Mouse (Mus musculus) hindbrain, embryonic 16.5 days (tissue): ENCODE results near the gene Traf3ip3. TPM values are rescaled to one million over a fixed set of nuclear protein-coding genes. Genes with fewer than 3 reads are reported as not detected.

ENCODE experiments used
- ATAC-seq: fragments of 200-750 bp; cut with Nextera tagmentation; 2 replicates; pipeline ENCODE4 v1.8.0; 2017; ENCODE audit warnings: moderate TSS enrichment, moderate library complexity
- H3K27ac ChIP-seq: fragments of 300-500 bp; sonication (generic); 2 replicates; pipeline ENCODE4 v1.5.1; 2014; ENCODE audit warnings: low read depth, mild to moderate bottlenecking, control low read depth, low read length, moderate library complexity
- H3K27me3 ChIP-seq: fragments of 300-500 bp; sonication (generic); replicated peaks from 2 replicates; pipeline ENCODE4 v1.6.1; 2014; ENCODE audit warnings: low read length; ENCODE audit not compliant: control insufficient read depth, insufficient read depth
- H3K36me3 ChIP-seq: fragments of 300-500 bp; sonication (generic); 2 replicates; pipeline ENCODE4 v1.6.1; 2014; ENCODE audit warnings: mild to moderate bottlenecking, low read length, moderate library complexity, mixed read lengths; ENCODE audit not compliant: control insufficient read depth, insufficient read depth
- H3K4me1 ChIP-seq: fragments of 300-500 bp; sonication (generic); 2 replicates; pipeline ENCODE4 v1.6.1; 2014; ENCODE audit warnings: low read depth, low read length; ENCODE audit not compliant: control insufficient read depth, insufficient read depth
- H3K4me2 ChIP-seq: fragments of 300-500 bp; sonication (generic); 2 replicates; pipeline ENCODE4 v1.6.1; 2014; ENCODE audit warnings: mild to moderate bottlenecking, low read length, control low read depth, moderate library complexity
- H3K4me3 ChIP-seq: fragments of 300-500 bp; sonication (generic); 2 replicates; pipeline ENCODE4 v1.5.1; 2014; ENCODE audit warnings: mild to moderate bottlenecking, low read length, control low read depth, moderate library complexity
- H3K9ac ChIP-seq: fragments of 300-500 bp; sonication (generic); 2 replicates; pipeline ENCODE4 v1.6.1; 2014; ENCODE audit warnings: low read depth, mild to moderate bottlenecking, control low read depth, low read length, moderate library complexity
- H3K9me3 ChIP-seq: fragments of 300-500 bp; sonication (generic); 2 replicates; pipeline ENCODE4 v1.6.1; 2014; ENCODE audit warnings: mild to moderate bottlenecking, low read length, moderate library complexity; ENCODE audit not compliant: control insufficient read depth
- WGBS: fragments of 180-500 bp; shearing (Covaris S2); extraction: QIAGEN DNeasy Blood & Tissue Kit; methylation state at CpG from one replicate; pipeline ENCODE4 v1.1.7; 2014; 5-methylcytosine and 5-hydroxymethylcytosine counted together
- polyA plus RNA-seq: library from polyadenylated mRNA; unstranded; fragments of >200 nt; fragmentation: Nextera tagmentation; extraction: Ambion mirVana; gene quantifications from 2 replicates; pipeline ENCODE4 v1.2.1, GENCODE M21; 2015

The Traf3ip3 gene
- polyA plus RNA-seq, 1 experiment from 2014 or later, result 1.9 TPM

DNA sequence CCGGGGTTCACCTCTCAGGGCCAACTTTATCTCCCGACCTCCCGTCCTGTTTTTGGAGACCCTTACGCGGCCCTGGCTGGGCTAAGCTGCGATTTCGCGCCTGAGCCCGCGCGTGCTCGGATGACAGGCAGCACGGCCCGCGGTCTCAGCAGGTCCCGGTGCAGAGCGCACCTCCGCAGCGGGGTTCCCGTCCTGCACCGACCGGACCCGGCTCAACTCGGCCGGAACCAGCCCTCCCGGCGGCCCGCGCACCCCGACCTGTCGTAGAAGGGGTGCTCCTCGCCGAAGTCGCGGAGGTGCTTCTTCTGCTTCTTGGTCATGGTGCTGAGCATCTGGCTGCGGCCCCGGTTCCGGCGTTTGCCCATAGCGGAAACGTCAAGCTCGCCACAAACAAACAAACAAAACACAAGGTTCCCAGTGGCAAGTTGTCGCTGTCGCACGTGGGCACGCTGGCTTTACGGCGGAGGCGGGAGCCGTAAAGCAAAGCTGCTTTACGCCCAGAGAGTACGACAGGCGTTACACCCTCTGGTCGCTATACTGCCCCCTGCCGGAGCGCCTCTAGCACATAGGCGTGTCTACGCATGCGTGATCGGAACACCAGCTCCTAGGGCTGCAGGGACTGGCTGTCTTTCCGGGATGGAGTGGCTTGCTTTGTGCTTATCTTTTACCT is 71.6 kb downstream of the Traf3ip3 start, which contains the start of gene Diexf:
Diexf (minus strand) TSS at position 487 of the 670 bp plus-strand sequence.
- WGBS, result under 1% methylated on average over 61 of the region's 61 CpGs
- Histone ChIP-seq H3K27ac (peak within 1 kb of the TSS; percentile 71), H3K9me3 (no peaks in the 10 kb centered on the region), H3K4me1 (peaks cover 7% of the 10 kb centered on the region), H3K4me2 (peak within 1 kb of the TSS; percentile 52), H3K36me3 (0 out of 2 replicates have a peak, but pooled peaks cover 2% of the 10 kb centered on the region), H3K27me3 (no peaks in the 10 kb centered on the region), H3K9ac (peak within 1 kb of the TSS; percentile 76), H3K4me3 (peak within 1 kb of the TSS; percentile 95)
- ATAC-seq, result peak; percentile 94

DNA sequence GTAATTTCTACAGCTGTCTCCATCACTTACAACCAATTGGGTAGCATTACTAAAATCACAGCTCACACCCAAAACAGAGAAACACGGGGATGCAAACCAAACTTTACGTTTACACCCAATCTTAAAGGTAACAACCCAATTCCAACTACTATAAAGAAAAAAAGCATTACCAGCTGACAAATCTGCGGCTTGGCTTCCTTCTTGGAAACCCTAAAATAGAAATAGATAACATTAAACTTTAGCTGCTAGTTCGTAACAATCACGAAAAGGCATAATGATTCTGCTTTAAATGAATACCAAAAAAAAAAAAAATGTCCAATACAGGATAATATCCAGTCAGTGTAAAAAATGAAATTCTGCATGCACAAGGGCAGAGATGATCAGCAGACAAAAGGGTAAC is 72.2 kb downstream of the Traf3ip3 start:
- Histone ChIP-seq H3K4me3 (peak overlapping the region; percentile 95), H3K9me3 (no peaks in the 10 kb centered on the region), H3K27me3 (no peaks in the 10 kb centered on the region), H3K9ac (peak overlapping the region; percentile 76), H3K4me2 (peak overlapping the region; percentile 52), H3K27ac (no peak overlapping the region), H3K36me3 (0 out of 2 replicates have a peak, but pooled peaks cover 2% of the 10 kb centered on the region), H3K4me1 (peaks cover 7% of the 10 kb centered on the region)
- ATAC-seq, result no peak
- 29% methylated on average over 5 of the region's 5 CpGs for WGBS

DNA sequence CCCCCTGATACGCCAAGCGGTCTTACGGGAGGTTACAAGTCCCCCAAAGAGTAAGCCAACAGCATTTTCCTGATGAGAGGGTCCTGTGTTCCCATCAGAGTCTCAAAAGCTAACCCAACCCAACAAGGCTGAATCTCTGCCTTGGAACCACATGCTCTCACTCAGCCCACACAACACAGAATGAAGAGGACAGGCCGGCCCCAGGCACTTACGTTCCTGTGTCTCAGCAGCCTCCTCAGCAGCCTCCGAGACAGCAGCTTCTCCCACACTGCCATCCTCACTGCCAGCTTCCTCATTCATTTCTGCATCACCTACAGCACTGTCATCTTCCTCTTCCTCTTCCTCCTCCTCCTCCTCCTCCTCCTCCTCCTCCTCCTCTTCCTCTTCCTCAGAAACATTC is 73.4 kb downstream of the Traf3ip3 start:
- H3K36me3 ChIP-seq, result peaks cover 5% of the 10 kb centered on the region; the same call in 1 of the 2 replicates
- no peak overlapping the region for H3K4me2 ChIP-seq
- H3K4me1 ChIP-seq, result peaks cover 7% of the 10 kb centered on the region
- H3K9me3 ChIP-seq, result no peaks in the 10 kb centered on the region
- H3K9ac ChIP-seq, result no peak overlapping the region
- no peak for ATAC-seq
- H3K27me3 ChIP-seq, result no peaks in the 10 kb centered on the region
- no peak overlapping the region for H3K27ac ChIP-seq
- no peak overlapping the region for H3K4me3 ChIP-seq
- WGBS, result 94% methylated on average over 6 of the region's 6 CpGs

DNA sequence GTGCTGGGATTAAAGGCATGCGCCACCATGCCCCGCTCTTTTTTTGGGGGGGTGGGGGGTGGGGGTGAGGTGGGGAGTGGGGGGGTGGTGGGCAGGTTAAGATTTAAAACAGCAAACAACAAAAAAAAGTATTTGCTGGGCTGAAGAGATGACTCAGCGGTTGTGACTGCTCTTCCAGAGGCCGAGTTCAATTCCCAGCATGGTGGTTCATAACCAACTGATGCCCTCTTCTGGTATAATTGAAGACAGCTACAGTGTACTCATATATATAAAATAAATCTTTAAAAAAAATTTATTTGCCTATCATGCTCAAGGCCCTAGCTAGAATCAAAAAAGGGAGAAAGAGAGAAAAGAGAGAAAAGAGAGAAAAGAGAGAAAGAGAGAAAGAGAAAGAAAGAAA is 75.7 kb downstream of the Traf3ip3 start:
- Histone ChIP-seq H3K9me3 (no peaks in the 10 kb centered on the region), H3K4me3 (no peak overlapping the region), H3K4me2 (no peak overlapping the region), H3K9ac (no peak overlapping the region), H3K36me3 (peaks cover 18% of the 10 kb centered on the region), H3K4me1 (peaks cover 7% of the 10 kb centered on the region), H3K27ac (no peak overlapping the region), H3K27me3 (no peaks in the 10 kb centered on the region)
- ATAC-seq, result no peak
- WGBS, result 68% methylated on average over 4 of the region's 4 CpGs

Other genes starting within 250 kb of the Traf3ip3 start
- gene Syt14, start 165.9 kb downstream of the Traf3ip3 start, polyA plus RNA-seq, result 4.5 and 5.7 TPM in 2 replicates
- gene Diexf, start 71.4 kb downstream of the Traf3ip3 start, polyA plus RNA-seq, result 6.9 and 7.4 TPM in 2 replicates
- 0.58 and 0.80 TPM in 2 replicates for gene Irf6, start 48.6 kb downstream of the Traf3ip3 start, polyA plus RNA-seq
- gene A130010J15Rik, start 33.7 kb downstream of the Traf3ip3 start, polyA plus RNA-seq, result 10.0 and 11.2 TPM in 2 replicates
- gene Lamb3, start 6.0 kb upstream of the Traf3ip3 start, polyA plus RNA-seq, result 0.29 and 0.56 TPM in 2 replicates
- gene Hsd11b1, start 62.4 kb upstream of the Traf3ip3 start, polyA plus RNA-seq, result 0.34 and 0.89 TPM in 2 replicates
- gene G0s2, start 71.5 kb upstream of the Traf3ip3 start, polyA plus RNA-seq, result 8.9 and 10.5 TPM in 2 replicates
- gene Camk1g, start 168.6 kb upstream of the Traf3ip3 start, polyA plus RNA-seq, result 44.2 and 44.6 TPM in 2 replicates